Mouse (Mus musculus) C3H10T1/2 (cell line): Measurements from ENCODE around the gene Naip2. TPM values are rescaled to one million over a fixed set of nuclear protein-coding genes. Genes with fewer than 3 reads are reported as not detected.

Source experiments
- polyA plus RNA-seq, 2 experiments: library from polyadenylated mRNA; unstranded; fragments of >200 nt; fragmentation: generic; extraction: Trizol; gene quantifications; one replicate each; pipeline ENCODE4 v1.2.1; 2012; ENCODE audit warnings: missing spikeins in 2 of 2

Naip2 gene
- polyA plus RNA-seq: under 1 TPM; 0.04 to 0.77 TPM

GRCm38 (mm10) chr13:100201659-100202333, at the start of gene Naip2:
Gene Naip2 (minus strand): TSS chr13:100202092.

GRCm38 (mm10) chr13:100246223-100246622, 44.3 kb upstream of the Naip2 start, which contains the start of gene Naip5:
Gene Naip5 (minus strand): TSS chr13:100246323.

GRCm38 (mm10) chr13:100124423-100125257, 77.3 kb downstream of the Naip2 start, which contains the start of gene Smn1:
Gene Smn1 (plus strand): TSS chr13:100124852.

GRCm38 (mm10) chr13:100107652-100108472, 94.0 kb downstream of the Naip2 start, which contains the start of gene Serf1:
Gene Serf1 (plus strand): TSS chr13:100108012.

GRCm38 (mm10) chr13:100103748-100104254, 98.1 kb downstream of the Naip2 start, which contains the start of gene Bdp1:
Gene Bdp1 (minus strand): TSS chr13:100104070.

Other genes starting within 250 kb of the Naip2 start
- 10 to 100 TPM in 1 of 2 experiments, 1 to 10 TPM in 1; 3.5 to 25.3 TPM for gene Mccc2, start 186.5 kb downstream of the Naip2 start, polyA plus RNA-seq
- gene Bdp1, start 98.0 kb downstream of the Naip2 start, polyA plus RNA-seq: 1 to 10 TPM in 1 of 2 experiments, under 1 TPM in 1; 0.29 to 1.9 TPM
- 10 to 100 TPM; 11.5 to 56.4 TPM for gene Serf1, start 94.1 kb downstream of the Naip2 start, polyA plus RNA-seq
- gene Smn1, start 77.2 kb downstream of the Naip2 start, polyA plus RNA-seq: 10 to 100 TPM; 47.3 to 47.5 TPM
- gene Naip5, start 44.2 kb upstream of the Naip2 start, polyA plus RNA-seq: under 1 TPM in 1 of 2 experiments, not detected in 1; 0.14 TPM
- gene Naip6, start 115.6 kb upstream of the Naip2 start, polyA plus RNA-seq: under 1 TPM; 0.01 to 0.24 TPM